ENCODE assay signal across 18 mouse cellular contexts in the genomic region with DNA sequence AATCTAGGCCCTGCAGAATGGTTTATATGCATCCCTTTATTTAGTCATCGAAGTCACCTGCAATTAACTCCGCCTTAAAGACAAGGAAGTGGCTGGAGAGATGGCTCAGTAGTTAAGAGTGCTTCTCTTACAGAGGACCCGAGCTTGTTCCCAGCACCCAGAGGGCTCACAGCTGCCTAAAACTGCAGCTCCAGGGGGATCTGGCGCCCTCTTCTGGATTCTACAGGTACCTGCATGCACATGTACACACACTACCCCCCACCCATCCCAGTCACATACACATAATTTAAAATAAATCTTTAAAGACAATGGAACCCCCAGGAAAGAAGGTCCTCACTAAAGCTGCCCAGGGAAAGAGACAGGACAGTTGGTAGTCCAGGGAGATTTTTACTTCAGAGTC.
DNase-seq lines count a peak whose midpoint lies in the region; ATAC-seq and TF ChIP-seq lines count a peak whose summit lies in the region.
"Had no signal": no experiment of that assay in that cellular context is flagged by ENCODE, and none has a peak within 500 bp of the region (broad histone marks: within the 10 kb centered on the region; RNA-seq: fewer than 3 reads in every experiment).

No protein-coding gene starts in this region.

- peak; percentile 16; the same call in 1 of the 2 replicates for TF ChIP-seq CTCF in gastrocnemius, adult 2 months (IDR thresholded peaks at IDR 0.05)
- TF ChIP-seq CTCF in liver, embryonic 14.5 days (IDR thresholded peaks at IDR 0.05; ENCODE audit: low read depth), result peak; percentile 46
- TF ChIP-seq CTCF in small intestine, adult 2 months (IDR thresholded peaks at IDR 0.05; ENCODE audit: extremely low read depth, insufficient read length, insufficient replicate concordance, low read depth, low read length), result peak; percentile 15; the same call in 1 of the 2 replicates

- in situ Hi-C loops in ES-E14 (cut with MboI; ENCODE audit: low sequenced_read_pairs in 2 of 2, unreplicated experiment in 2 of 2), result no loop called here

- TF ChIP-seq EP300 in liver, embryonic 14.5 days (IDR thresholded peaks at IDR 0.05; ENCODE audit: low read depth), result no peak

- TF ChIP-seq POLR2A in small intestine, adult 2 months (IDR thresholded peaks at IDR 0.05; ENCODE audit: low read depth, low read length), result no peak

- H3K36me3 ChIP-seq in liver, embryonic 14.5 days (replicated peaks; ENCODE audit: control insufficient read depth, insufficient read depth, low read depth), result no peaks in the 10 kb centered on the region
- no peaks in the 10 kb centered on the region for H3K36me3 ChIP-seq in liver, embryonic 12.5 days
- H3K36me3 ChIP-seq in ES-E14 (ENCODE audit: control insufficient read depth, insufficient read depth, low read length, poor library complexity, severe bottlenecking), result no peaks in the 10 kb centered on the region
- no peaks in the 10 kb centered on the region for H3K36me3 ChIP-seq in small intestine, adult 2 months (ENCODE audit: control insufficient read depth, insufficient read depth, low read length)
- no peaks in the 10 kb centered on the region for H3K36me3 ChIP-seq in forebrain, embryonic 12.5 days (replicated peaks)
- H3K36me3 ChIP-seq: embryonic facial prominence, embryonic 10.5 days; hindbrain, embryonic 15.5 days; limb, embryonic 13.5 days had no signal

- no peaks in the 10 kb centered on the region for H3K4me1 ChIP-seq in liver, embryonic 14.5 days (replicated peaks; ENCODE audit: control insufficient read depth in 2 of 2, insufficient read depth in 2 of 2, low read length in 1 of 2)
- no peaks in the 10 kb centered on the region for H3K4me1 ChIP-seq in liver, embryonic 12.5 days
- peaks cover 5 to 7% of the 10 kb centered on the region in 2 experiments for H3K4me1 ChIP-seq in ES-E14 (ENCODE audit: control insufficient read depth in 2 of 2, insufficient read depth in 2 of 2, low read length in 2 of 2, poor library complexity in 1 of 2)
- no peaks in the 10 kb centered on the region for H3K4me1 ChIP-seq in small intestine, adult 2 months (ENCODE audit: control insufficient read depth, insufficient read depth, insufficient read length, low read length)
- peaks cover 10% of the 10 kb centered on the region for H3K4me1 ChIP-seq in forebrain, embryonic 12.5 days
- H3K4me1 ChIP-seq: hindbrain, embryonic 15.5 days; limb, embryonic 13.5 days had no signal

- H3K4me2 ChIP-seq in liver, embryonic 14.5 days (ENCODE audit: low read depth), result no peak overlapping the region
- no peak overlapping the region for H3K4me2 ChIP-seq in liver, embryonic 12.5 days
- H3K4me2 ChIP-seq in forebrain, embryonic 12.5 days, result no peak overlapping the region
- H3K4me2 ChIP-seq: hindbrain, embryonic 15.5 days; limb, embryonic 13.5 days had no signal

- no peak for DNase-seq in gastrocnemius, adult 2 months
- DNase-seq in gastrocnemius, postnatal 25 days, result no peak
- DNase-seq in liver, embryonic 14.5 days (ENCODE audit: low read depth in 3 of 3, low spot score in 3 of 3), result no peak
- no peak for DNase-seq in ES-E14 (ENCODE audit: low read depth, low spot score)
- DNase-seq: cerebellum, adult 8-10 months; gastrocnemius, postnatal 14 days; heart, adult 2 months; heart, postnatal 36 days; lung, adult 2 months; lung, postnatal 4 days; right cerebral cortex, postnatal 25 days; thymus, postnatal 14 days had no signal

- no peaks in the 10 kb centered on the region for H3K9me3 ChIP-seq in liver, embryonic 14.5 days (ENCODE audit: control insufficient read depth, low read length)
- no peaks in the 10 kb centered on the region for H3K9me3 ChIP-seq in liver, embryonic 12.5 days (replicated peaks)
- H3K9me3 ChIP-seq in ES-E14 (ENCODE audit: control insufficient read depth, insufficient read depth, low read depth, low read length), result no peaks in the 10 kb centered on the region
- H3K9me3 ChIP-seq in forebrain, embryonic 12.5 days, result peaks cover 5% of the 10 kb centered on the region; the same call in 1 of the 2 replicates
- H3K9me3 ChIP-seq: embryonic facial prominence, embryonic 10.5 days; hindbrain, embryonic 15.5 days had no signal

- H3K27ac ChIP-seq in gastrocnemius, adult 2 months, result no peak overlapping the region
- H3K27ac ChIP-seq in liver, embryonic 14.5 days, result no peak overlapping the region
- H3K27ac ChIP-seq in liver, embryonic 12.5 days, result no peak overlapping the region
- H3K27ac ChIP-seq in ES-E14 (ENCODE audit: insufficient read depth, low read depth, low read length, poor library complexity, severe bottlenecking), result no peak overlapping the region
- no peak overlapping the region for H3K27ac ChIP-seq in small intestine, adult 2 months (ENCODE audit: insufficient read depth, low read depth, low read length)
- H3K27ac ChIP-seq in forebrain, embryonic 12.5 days, result no peak overlapping the region
- H3K27ac ChIP-seq: embryonic facial prominence, embryonic 10.5 days; heart, adult 2 months; hindbrain, embryonic 15.5 days; limb, embryonic 13.5 days had no signal

- H3K4me3 ChIP-seq in gastrocnemius, adult 2 months, result no peak overlapping the region
- H3K4me3 ChIP-seq in liver, embryonic 14.5 days (ENCODE audit: insufficient read depth in 1 of 2, low read depth in 2 of 2, low read length in 2 of 2), result no peak overlapping the region
- no peak overlapping the region for H3K4me3 ChIP-seq in liver, embryonic 12.5 days
- no peak overlapping the region for H3K4me3 ChIP-seq in ES-E14 (ENCODE audit: insufficient read depth in 1 of 2, low read depth in 1 of 2, low read length in 2 of 2, poor library complexity in 1 of 2, severe bottlenecking in 1 of 2)
- H3K4me3 ChIP-seq in small intestine, adult 2 months (ENCODE audit: low read depth, low read length), result no peak overlapping the region
- no peak overlapping the region for H3K4me3 ChIP-seq in forebrain, embryonic 12.5 days (replicated peaks)
- H3K4me3 ChIP-seq: embryonic facial prominence, embryonic 10.5 days; heart, adult 2 months; hindbrain, embryonic 15.5 days; limb, embryonic 13.5 days had no signal

- ATAC-seq in liver, embryonic 14.5 days (ENCODE audit: insufficient read depth), result no peak
- no peak for ATAC-seq in liver, embryonic 12.5 days
- no peak for ATAC-seq in forebrain, embryonic 12.5 days (ENCODE audit: low FRiP score)

- no peaks in the 10 kb centered on the region for H3K27me3 ChIP-seq in liver, embryonic 14.5 days (ENCODE audit: control insufficient read depth, insufficient read depth, low read length)
- H3K27me3 ChIP-seq in liver, embryonic 12.5 days (replicated peaks), result no peaks in the 10 kb centered on the region
- H3K27me3 ChIP-seq in small intestine, adult 2 months (ENCODE audit: control insufficient read depth, insufficient read depth, low read length), result no peaks in the 10 kb centered on the region
- H3K27me3 ChIP-seq in forebrain, embryonic 12.5 days, result no peaks in the 10 kb centered on the region
- H3K27me3 ChIP-seq: hindbrain, embryonic 15.5 days; limb, embryonic 13.5 days had no signal

- WGBS in liver, embryonic 14.5 days (ENCODE audit: insufficient replicate concordance), result 67% methylated on average over 4 of the region's 4 CpGs
- 64% methylated on average over 4 of the region's 4 CpGs for WGBS in liver, embryonic 12.5 days (ENCODE audit: insufficient replicate concordance)
- WGBS in small intestine, adult 2 months, result 70% methylated on average over 4 of the region's 4 CpGs
- 86% methylated on average over 4 of the region's 4 CpGs for WGBS in forebrain, embryonic 12.5 days

- no peak overlapping the region for H3K9ac ChIP-seq in liver, embryonic 14.5 days (replicated peaks)
- no peak overlapping the region for H3K9ac ChIP-seq in liver, embryonic 12.5 days
- H3K9ac ChIP-seq in ES-E14 (ENCODE audit: insufficient read depth, low read depth, low read length, poor library complexity, severe bottlenecking), result no peak overlapping the region
- H3K9ac ChIP-seq in forebrain, embryonic 12.5 days, result no peak overlapping the region
- H3K9ac ChIP-seq: hindbrain, embryonic 15.5 days; limb, embryonic 13.5 days had no signal

- intact Hi-C loops in gastrocnemius, adult 2 months (cut with DNase I), result no loop called here

TF ChIP-seq in ES-E14, 5 proteins besides CTCF, POLR2A, EP300 and RAD21:
- TF ChIP-seq CHD2 (IDR thresholded peaks at IDR 0.05; ENCODE audit: low read depth, low read length), result no peak
- 0 out of 2 replicates have a peak, but pooled peaks have one; percentile 11 for TF ChIP-seq ZC3H11A (IDR thresholded peaks at IDR 0.05; ENCODE audit: borderline replicate concordance, low read depth, low read length)
